Mouse (Mus musculus): Measurements from ENCODE around the gene Rassf5. TPM values are rescaled to one million over a fixed set of nuclear protein-coding genes. Genes with fewer than 3 reads are reported as not detected.

Rassf5 gene
- polyA plus RNA-seq, 1 experiment from 2014 or later: 2.1 TPM

DNA sequence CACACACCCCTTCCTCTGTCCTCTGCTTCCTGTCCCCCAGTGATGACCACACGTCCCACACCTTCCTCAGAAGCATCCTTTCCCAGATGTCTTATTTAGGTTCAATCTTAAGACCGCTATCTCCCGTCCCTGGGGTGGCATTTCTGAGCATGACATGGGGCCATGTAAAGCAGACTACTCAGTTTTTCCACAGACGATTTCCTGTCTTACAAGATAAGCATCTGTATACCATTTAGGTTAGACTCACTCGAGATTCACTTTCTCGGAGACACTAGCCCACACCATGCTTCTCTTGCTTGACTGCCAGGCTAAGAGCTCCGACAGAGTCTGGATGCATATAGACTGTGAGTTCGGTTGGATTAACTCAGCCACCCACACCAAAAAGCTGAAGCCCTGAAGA, 40.6 kb downstream of the Rassf5 start:
- H3K4me1 ChIP-seq: peaks cover 16% of the 10 kb centered on the region; the same call in 1 of the 2 replicates
- no peaks in the 10 kb centered on the region for H3K27me3 ChIP-seq
- H3K4me3 ChIP-seq: no peak overlapping the region
- H3K36me3 ChIP-seq: no peaks in the 10 kb centered on the region
- WGBS: 71% methylated on average over 8 of the region's 8 CpGs
- no peaks in the 10 kb centered on the region for H3K9me3 ChIP-seq
- no peak overlapping the region for H3K27ac ChIP-seq
- ATAC-seq (ENCODE audit: insufficient number of reproducible peaks, insufficient read depth, low FRiP score, low TSS enrichment): no peak
- no peak overlapping the region for H3K4me2 ChIP-seq (replicated peaks)
- H3K9ac ChIP-seq: no peak overlapping the region

DNA sequence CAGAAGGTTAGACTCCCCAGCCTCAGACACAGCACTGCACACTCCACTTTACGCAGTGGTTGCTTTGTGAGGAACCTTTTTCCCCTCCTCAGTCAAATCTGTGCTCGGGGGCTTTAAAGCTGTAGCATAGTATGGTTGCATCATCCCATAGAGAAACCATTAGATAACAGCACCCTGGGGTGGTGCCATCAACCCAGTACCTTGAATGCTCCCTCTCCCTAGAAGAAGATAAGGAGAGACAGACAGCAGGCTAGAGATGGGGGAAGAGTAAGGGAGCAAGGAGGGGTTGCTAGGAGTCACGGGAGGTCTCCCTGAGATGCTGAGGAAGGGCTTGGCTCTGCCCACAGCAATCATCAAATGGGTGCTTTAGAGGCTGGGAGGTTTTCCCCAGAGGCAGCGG, 43.7 kb downstream of the Rassf5 start:
- Histone ChIP-seq H3K4me2 (replicated peaks) (no peak overlapping the region), H3K9ac (no peak overlapping the region), H3K9me3 (no peaks in the 10 kb centered on the region), H3K4me1 (peaks cover 16% of the 10 kb centered on the region; the same call in 1 of the 2 replicates), H3K4me3 (no peak overlapping the region), H3K36me3 (no peaks in the 10 kb centered on the region), H3K27ac (no peak overlapping the region), H3K27me3 (no peaks in the 10 kb centered on the region)
- ATAC-seq (ENCODE audit: insufficient number of reproducible peaks, insufficient read depth, low FRiP score, low TSS enrichment): no peak
- WGBS: 83% methylated on average over 4 of the region's 4 CpGs

DNA sequence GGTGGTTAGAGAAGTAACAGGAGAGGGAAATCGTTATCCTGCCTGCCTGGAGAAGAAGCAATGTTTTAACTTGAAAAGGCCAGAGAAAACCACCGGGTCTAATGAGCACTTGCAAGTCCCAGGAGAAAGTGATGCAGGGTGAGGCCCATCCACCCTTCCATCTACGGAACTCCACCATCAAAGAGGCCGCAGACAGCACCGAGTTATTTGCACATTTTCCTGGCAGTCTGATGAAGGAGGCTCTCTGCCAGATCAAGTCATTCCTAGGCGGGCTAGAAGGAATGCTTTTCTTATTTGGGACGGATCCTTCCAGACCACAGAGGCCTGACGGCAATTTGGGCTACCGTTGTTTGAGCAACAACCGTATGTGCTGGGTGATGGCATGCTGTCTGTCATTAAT, 44.5 kb downstream of the Rassf5 start:
- WGBS: 53% methylated on average over 10 of the region's 10 CpGs
- Histone ChIP-seq H3K4me2 (replicated peaks) (no peak overlapping the region), H3K4me1 (peaks cover 16% of the 10 kb centered on the region; the same call in 1 of the 2 replicates), H3K27me3 (no peaks in the 10 kb centered on the region), H3K9me3 (no peaks in the 10 kb centered on the region), H3K27ac (no peak overlapping the region), H3K36me3 (no peaks in the 10 kb centered on the region), H3K9ac (no peak overlapping the region), H3K4me3 (no peak overlapping the region)
- ATAC-seq (ENCODE audit: insufficient number of reproducible peaks, insufficient read depth, low FRiP score, low TSS enrichment): no peak

DNA sequence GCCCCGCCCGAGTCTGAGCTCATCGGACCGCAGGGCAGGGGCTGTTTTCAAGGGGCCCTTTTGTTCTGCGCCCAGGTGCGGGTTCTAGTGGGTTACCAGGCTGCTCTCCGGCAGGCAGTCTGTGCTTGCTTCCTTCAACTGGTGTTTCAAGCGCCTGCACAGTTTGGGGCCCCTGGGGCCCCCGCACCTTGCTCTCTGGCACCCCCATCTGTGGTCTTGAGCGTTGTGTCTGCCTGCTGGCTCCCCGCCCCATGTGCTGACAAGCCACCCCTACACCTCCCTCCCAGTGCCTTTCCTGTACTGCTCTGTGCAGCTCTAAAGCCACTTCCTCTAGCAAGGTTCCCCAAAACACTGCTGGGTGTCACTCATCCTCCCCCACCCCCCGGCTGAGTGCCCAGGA, 45.1 kb downstream of the Rassf5 start:
- no peak overlapping the region for H3K4me3 ChIP-seq
- no peak for ATAC-seq (ENCODE audit: insufficient number of reproducible peaks, insufficient read depth, low FRiP score, low TSS enrichment)
- H3K27me3 ChIP-seq: no peaks in the 10 kb centered on the region
- 60% methylated on average over 12 of the region's 12 CpGs for WGBS
- H3K9me3 ChIP-seq: no peaks in the 10 kb centered on the region
- peaks cover 16% of the 10 kb centered on the region; the same call in 1 of the 2 replicates for H3K4me1 ChIP-seq
- H3K27ac ChIP-seq: no peak overlapping the region
- H3K36me3 ChIP-seq: no peaks in the 10 kb centered on the region
- no peak overlapping the region for H3K9ac ChIP-seq
- H3K4me2 ChIP-seq (replicated peaks): no peak overlapping the region

- no peak overlapping the region for H3K27ac ChIP-seq
Measured at GRCm38 (mm10) chr1:131199118-131199821, 45.8 kb downstream of the Rassf5 start.

GRCm38 (mm10) chr1:131198417-131198960, 46.6 kb downstream of the Rassf5 start:
- Histone ChIP-seq H3K9ac (no peak overlapping the region), H3K4me2 (replicated peaks) (no peak overlapping the region), H3K27ac (no peak overlapping the region), H3K27me3 (no peaks in the 10 kb centered on the region), H3K4me1 (peaks cover 16% of the 10 kb centered on the region; the same call in 1 of the 2 replicates), H3K4me3 (no peak overlapping the region), H3K9me3 (no peaks in the 10 kb centered on the region), H3K36me3 (no peaks in the 10 kb centered on the region)
- WGBS: 62% methylated on average over 9 of the region's 9 CpGs
- ATAC-seq (ENCODE audit: insufficient number of reproducible peaks, insufficient read depth, low FRiP score, low TSS enrichment): no peak

More at GRCm38 (mm10) chr1:131199118-131199821, 45.8 kb downstream of the Rassf5 start:
- peaks cover 16% of the 10 kb centered on the region; the same call in 1 of the 2 replicates for H3K4me1 ChIP-seq
- H3K9ac ChIP-seq: no peak overlapping the region
- H3K36me3 ChIP-seq: no peaks in the 10 kb centered on the region
- H3K27me3 ChIP-seq: no peaks in the 10 kb centered on the region
- no peak overlapping the region for H3K4me3 ChIP-seq
- WGBS: 77% methylated on average over 18 of the region's 18 CpGs
- no peak overlapping the region for H3K4me2 ChIP-seq (replicated peaks)
- no peak for ATAC-seq (ENCODE audit: insufficient number of reproducible peaks, insufficient read depth, low FRiP score, low TSS enrichment)
- H3K9me3 ChIP-seq: no peaks in the 10 kb centered on the region

DNA sequence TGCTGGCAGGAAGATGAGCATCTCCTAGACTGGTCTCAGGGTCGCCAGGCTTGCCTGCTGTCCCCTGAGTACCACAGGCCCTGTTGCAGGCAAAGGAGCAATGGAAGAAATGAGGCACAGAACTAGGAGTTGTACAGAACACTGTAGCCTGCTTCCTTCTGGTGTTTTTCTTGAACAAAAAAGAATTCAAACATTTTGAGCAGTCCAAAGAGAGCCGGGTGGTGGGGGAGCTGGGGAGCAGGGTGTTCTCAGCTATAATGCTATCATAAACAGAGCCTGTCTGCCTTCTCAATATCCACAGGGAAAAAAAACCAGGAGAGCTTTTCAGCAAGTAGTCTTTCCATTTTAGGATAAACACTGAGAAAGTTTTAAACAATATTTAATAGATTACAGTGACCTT, 49.0 kb downstream of the Rassf5 start:
- WGBS: 49% methylated on average over 2 of the region's 2 CpGs
- Histone ChIP-seq H3K4me3 (no peak overlapping the region), H3K9me3 (no peaks in the 10 kb centered on the region), H3K36me3 (no peaks in the 10 kb centered on the region), H3K9ac (no peak overlapping the region), H3K27ac (no peak overlapping the region), H3K4me2 (replicated peaks) (no peak overlapping the region), H3K27me3 (no peaks in the 10 kb centered on the region), H3K4me1 (peaks cover 15% of the 10 kb centered on the region; the same call in 1 of the 2 replicates)
- no peak for ATAC-seq (ENCODE audit: insufficient number of reproducible peaks, insufficient read depth, low FRiP score, low TSS enrichment)

GRCm38 (mm10) chr1:131195653-131196052, 49.4 kb downstream of the Rassf5 start:
- Histone ChIP-seq H3K9ac (no peak overlapping the region), H3K4me3 (no peak overlapping the region), H3K36me3 (no peaks in the 10 kb centered on the region), H3K9me3 (no peaks in the 10 kb centered on the region), H3K27me3 (no peaks in the 10 kb centered on the region), H3K27ac (no peak overlapping the region), H3K4me2 (replicated peaks) (no peak overlapping the region), H3K4me1 (peaks cover 11% of the 10 kb centered on the region; the same call in 1 of the 2 replicates)
- ATAC-seq (ENCODE audit: insufficient number of reproducible peaks, insufficient read depth, low FRiP score, low TSS enrichment): no peak
- 80% methylated on average over 7 of the region's 7 CpGs for WGBS

DNA sequence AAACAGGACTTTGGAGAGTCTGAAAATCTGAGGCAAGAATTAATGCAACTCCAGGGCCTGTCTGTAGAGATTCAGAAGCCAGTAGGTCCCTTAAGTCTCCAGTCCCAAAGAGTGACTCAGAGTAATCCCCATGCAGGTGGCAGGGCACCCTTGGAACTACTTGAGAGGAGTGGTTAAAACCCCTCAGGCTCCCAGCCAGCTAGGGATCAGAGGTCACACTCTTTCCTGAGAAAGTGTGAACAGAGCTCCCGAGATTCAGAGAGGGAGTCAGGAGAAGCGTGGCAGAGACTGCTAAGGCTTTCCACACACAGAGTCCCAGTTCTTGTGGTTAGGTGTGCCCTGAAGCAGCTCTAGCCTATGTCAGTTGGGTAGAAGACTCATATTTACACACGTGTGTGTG, 51.3 kb downstream of the Rassf5 start:
- 44% methylated on average over 3 of the region's 3 CpGs for WGBS
- Histone ChIP-seq H3K4me3 (no peak overlapping the region), H3K27ac (no peak overlapping the region), H3K4me1 (no peaks in the 10 kb centered on the region), H3K9me3 (no peaks in the 10 kb centered on the region), H3K27me3 (no peaks in the 10 kb centered on the region), H3K9ac (no peak overlapping the region), H3K4me2 (replicated peaks) (no peak overlapping the region), H3K36me3 (no peaks in the 10 kb centered on the region)
- ATAC-seq (ENCODE audit: insufficient number of reproducible peaks, insufficient read depth, low FRiP score, low TSS enrichment): no peak

DNA sequence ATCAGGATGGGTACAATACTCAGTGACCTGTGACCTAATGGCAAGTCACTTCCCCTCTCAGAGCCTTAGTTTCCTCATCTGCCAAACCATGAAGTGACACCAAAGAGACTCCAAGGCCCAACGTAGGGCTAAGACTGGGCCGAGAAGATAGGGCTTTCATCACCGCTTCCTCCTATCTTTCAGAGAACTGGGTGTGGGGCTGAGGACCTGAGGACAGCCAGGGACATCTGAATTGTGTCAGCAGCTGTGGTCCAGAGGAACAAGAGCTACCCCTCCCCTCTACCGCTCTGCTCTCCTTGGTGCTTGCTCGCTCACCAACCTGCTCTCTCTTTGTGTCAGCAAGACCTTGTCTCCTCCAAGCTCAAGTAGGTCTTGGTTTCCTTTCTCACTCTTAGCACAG, 56.4 kb downstream of the Rassf5 start:
- H3K4me2 ChIP-seq (replicated peaks): no peak overlapping the region
- H3K9me3 ChIP-seq: no peaks in the 10 kb centered on the region
- no peaks in the 10 kb centered on the region for H3K27me3 ChIP-seq
- no peak overlapping the region for H3K27ac ChIP-seq
- WGBS: 85% methylated on average over 5 of the region's 5 CpGs
- H3K4me1 ChIP-seq: no peaks in the 10 kb centered on the region
- H3K4me3 ChIP-seq: no peak overlapping the region
- H3K36me3 ChIP-seq: no peaks in the 10 kb centered on the region
- no peak overlapping the region for H3K9ac ChIP-seq
- ATAC-seq (ENCODE audit: insufficient number of reproducible peaks, insufficient read depth, low FRiP score, low TSS enrichment): no peak

GRCm38 (mm10) chr1:131187856-131188255, 57.2 kb downstream of the Rassf5 start:
- 85% methylated on average over 5 of the region's 5 CpGs for WGBS
- H3K27ac ChIP-seq: no peak overlapping the region
- no peak overlapping the region for H3K4me2 ChIP-seq (replicated peaks)
- H3K9ac ChIP-seq: no peak overlapping the region
- ATAC-seq (ENCODE audit: insufficient number of reproducible peaks, insufficient read depth, low FRiP score, low TSS enrichment): no peak
- H3K4me3 ChIP-seq: no peak overlapping the region
- H3K4me1 ChIP-seq: no peaks in the 10 kb centered on the region
- H3K27me3 ChIP-seq: no peaks in the 10 kb centered on the region
- no peaks in the 10 kb centered on the region for H3K9me3 ChIP-seq
- no peaks in the 10 kb centered on the region for H3K36me3 ChIP-seq

GRCm38 (mm10) chr1:131186995-131187394, 58.1 kb downstream of the Rassf5 start:
- Histone ChIP-seq H3K27me3 (no peaks in the 10 kb centered on the region), H3K4me3 (no peak overlapping the region), H3K9ac (no peak overlapping the region), H3K9me3 (no peaks in the 10 kb centered on the region), H3K4me1 (no peaks in the 10 kb centered on the region), H3K36me3 (no peaks in the 10 kb centered on the region), H3K4me2 (replicated peaks) (no peak overlapping the region), H3K27ac (no peak overlapping the region)
- 80% methylated on average over 6 of the region's 6 CpGs for WGBS
- no peak for ATAC-seq (ENCODE audit: insufficient number of reproducible peaks, insufficient read depth, low FRiP score, low TSS enrichment)

Measured in embryonic facial prominence, embryonic 12.5 days (tissue).